Mouse (Mus musculus) heart, embryonic 14.5 days (tissue): ENCODE measurements around the gene Mthfsd. TPM values are rescaled to one million over a fixed set of nuclear protein-coding genes. Genes with fewer than 3 reads are reported as not detected.

Experiments used
- ATAC-seq: fragments of 200-750 bp; cut with Nextera tagmentation; 2 replicates; pipeline ENCODE4 v1.8.0; 2017; ENCODE audit warnings: low read depth, moderate TSS enrichment; ENCODE audit not compliant: insufficient number of reproducible peaks, insufficient read depth, low FRiP score
- H3K27ac ChIP-seq, 2 experiments: fragments of 200-500 bp in 1 of 2; fragments of 300-500 bp in 1 of 2; sonication (generic) in 1 of 2; replicated peaks in 1 of 2; 2 replicates each; pipeline ENCODE4 v1.5.1; 2012 to 2014; ENCODE audit warnings: low read depth in 2 of 2, low read length in 2 of 2, control low read depth in 1 of 2, mild to moderate bottlenecking in 1 of 2, mixed read lengths in 1 of 2; ENCODE audit not compliant: control insufficient read depth in 1 of 2, insufficient read depth in 1 of 2
- H3K27me3 ChIP-seq: fragments of 300-500 bp; sonication (generic); 2 replicates; pipeline ENCODE4 v1.6.1; 2014; ENCODE audit warnings: mild to moderate bottlenecking, low read length, control low read depth; ENCODE audit not compliant: control insufficient read depth, insufficient read depth
- H3K36me3 ChIP-seq: fragments of 300-500 bp; sonication (generic); 2 replicates; pipeline ENCODE4 v1.6.1; 2014; ENCODE audit warnings: mild to moderate bottlenecking, control low read depth, low read length, mixed read lengths; ENCODE audit not compliant: control insufficient read depth, insufficient read depth
- H3K4me1 ChIP-seq, 2 experiments: fragments of 200-500 bp in 1 of 2; fragments of 300-500 bp in 1 of 2; sonication (generic) in 1 of 2; 2 replicates each; pipeline ENCODE4 v1.6.1; 2012 to 2014; ENCODE audit warnings: low read length in 2 of 2, control low read depth in 1 of 2, mixed read lengths in 1 of 2; ENCODE audit not compliant: control insufficient read depth in 2 of 2, insufficient read depth in 2 of 2
- H3K4me2 ChIP-seq: fragments of 300-500 bp; sonication (generic); 2 replicates; pipeline ENCODE4 v1.6.1; 2014; ENCODE audit warnings: mild to moderate bottlenecking, low read length
- H3K4me3 ChIP-seq, 2 experiments: fragments of 200-500 bp in 1 of 2; fragments of 300-500 bp in 1 of 2; sonication (generic) in 1 of 2; 2 replicates each; pipeline ENCODE4 v1.5.1; 2012 to 2014; ENCODE audit warnings: low read length in 2 of 2, mild to moderate bottlenecking in 2 of 2, control low read depth in 1 of 2, low read depth in 1 of 2, moderate library complexity in 1 of 2; ENCODE audit not compliant: control insufficient read depth in 1 of 2, insufficient read depth in 1 of 2
- H3K9ac ChIP-seq: fragments of 300-500 bp; sonication (generic); 2 replicates; pipeline ENCODE4 v1.6.1; 2014; ENCODE audit warnings: mild to moderate bottlenecking, low read length
- H3K9me3 ChIP-seq: fragments of 300-500 bp; sonication (generic); 2 replicates; pipeline ENCODE4 v1.6.1; 2016; ENCODE audit warnings: low read length, control low read depth; ENCODE audit not compliant: control insufficient read depth
- WGBS: fragments of 180-500 bp; shearing (Covaris S2); extraction: QIAGEN DNeasy Blood & Tissue Kit; methylation state at CpG from one replicate; pipeline ENCODE4 v1.1.7; 2014; 5-methylcytosine and 5-hydroxymethylcytosine counted together
- polyA plus RNA-seq: library from polyadenylated mRNA; unstranded; fragments of >200 nt; fragmentation: Nextera tagmentation; extraction: Ambion mirVana; gene quantifications from 2 replicates; pipeline ENCODE4 v1.2.1, GENCODE M21; 2014

Gene Mthfsd
- polyA plus RNA-seq, 1 experiment from 2014 or later: 41.1 TPM

- H3K4me2 ChIP-seq: no peak overlapping the region
- peaks cover 8% of the 10 kb centered on the region for H3K36me3 ChIP-seq
- ATAC-seq: peak; percentile 27; the same call in 1 of the 2 replicates
- peaks cover 70% of the 10 kb centered on the region for H3K27me3 ChIP-seq
- 0% methylated on average over 16 of the region's 16 CpGs for WGBS
- H3K4me1 ChIP-seq: peaks cover 0 to 5% of the 10 kb centered on the region in 2 experiments; a peak in 1 of 4 replicates
- H3K27ac ChIP-seq: no peak overlapping the region
- peak overlapping the region; percentile 28; the same call in 1 of the 2 replicates for H3K9ac ChIP-seq
- H3K4me3 ChIP-seq: no peak overlapping the region
- H3K9me3 ChIP-seq: no peaks in the 10 kb centered on the region
Measured at GRCm38 (mm10) chr8:121092627-121093026, 15.6 kb downstream of the Mthfsd start.

GRCm38 (mm10) chr8:121092141-121092540 is 16.1 kb downstream of the Mthfsd start:
- Histone ChIP-seq H3K27me3 (peaks cover 75% of the 10 kb centered on the region), H3K27ac (no peak overlapping the region), H3K4me2 (no peak overlapping the region), H3K4me3 (no peak overlapping the region), H3K9ac (peak overlapping the region; percentile 28; the same call in 1 of the 2 replicates), H3K36me3 (peaks cover 3% of the 10 kb centered on the region), H3K4me1 (peaks cover 0 to 5% of the 10 kb centered on the region in 2 experiments; a peak in 1 of 4 replicates), H3K9me3 (no peaks in the 10 kb centered on the region)
- no peak for ATAC-seq
- WGBS: 23% methylated on average over 6 of the region's 6 CpGs

GRCm38 (mm10) chr8:121090716-121091115 is 17.5 kb downstream of the Mthfsd start:
- Histone ChIP-seq H3K27me3 (peaks cover 85% of the 10 kb centered on the region), H3K4me1 (peaks cover 0 to 5% of the 10 kb centered on the region in 2 experiments; a peak in 1 of 4 replicates), H3K4me3 (no peak overlapping the region), H3K9ac (no peak overlapping the region), H3K9me3 (no peaks in the 10 kb centered on the region), H3K27ac (no peak overlapping the region), H3K4me2 (no peak overlapping the region), H3K36me3 (no peaks in the 10 kb centered on the region)
- ATAC-seq: no peak
- WGBS: 0% methylated on average over 1 of the region's 1 CpGs

GRCm38 (mm10) chr8:121089631-121090380 is 18.4 kb downstream of the Mthfsd start:
- ATAC-seq: no peak
- no peak overlapping the region for H3K4me2 ChIP-seq
- WGBS: 8% methylated on average over 32 of the region's 32 CpGs
- H3K9me3 ChIP-seq: no peaks in the 10 kb centered on the region
- H3K36me3 ChIP-seq: no peaks in the 10 kb centered on the region
- no peak overlapping the region for H3K27ac ChIP-seq
- peaks cover 90% of the 10 kb centered on the region for H3K27me3 ChIP-seq
- H3K9ac ChIP-seq: no peak overlapping the region; the same call in 1 of the 2 replicates
- H3K4me3 ChIP-seq: no peak overlapping the region
- peaks cover 0 to 7% of the 10 kb centered on the region in 2 experiments; a peak in 3 of 4 replicates for H3K4me1 ChIP-seq

- WGBS: 2% methylated on average over 37 of the region's 40 CpGs
- no peak for ATAC-seq
- H3K27me3 ChIP-seq: peaks cover 97% of the 10 kb centered on the region
- no peak overlapping the region; the same call in 1 of the 2 replicates for H3K9ac ChIP-seq
- H3K4me1 ChIP-seq: peaks cover 0 to 11% of the 10 kb centered on the region in 2 experiments; a peak in 3 of 4 replicates
- H3K4me3 ChIP-seq: peak overlapping the region in 1 of 2 experiments; percentile 21; a peak in 2 of 4 replicates
- no peaks in the 10 kb centered on the region for H3K36me3 ChIP-seq
- H3K9me3 ChIP-seq: no peaks in the 10 kb centered on the region
- H3K4me2 ChIP-seq: no peak overlapping the region
- no peak overlapping the region for H3K27ac ChIP-seq
Measured at GRCm38 (mm10) chr8:121088871-121089630, 19.1 kb downstream of the Mthfsd start.

GRCm38 (mm10) chr8:121088281-121088680 is 19.9 kb downstream of the Mthfsd start:
- Histone ChIP-seq H3K36me3 (no peaks in the 10 kb centered on the region), H3K27me3 (peaks cover 97% of the 10 kb centered on the region), H3K4me3 (no peak overlapping the region), H3K4me2 (no peak overlapping the region), H3K9me3 (no peaks in the 10 kb centered on the region), H3K9ac (no peak overlapping the region), H3K27ac (no peak overlapping the region), H3K4me1 (peaks cover 0 to 11% of the 10 kb centered on the region in 2 experiments; a peak in 3 of 4 replicates)
- no peak for ATAC-seq
- 10% methylated on average over 8 of the region's 8 CpGs for WGBS

GRCm38 (mm10) chr8:121086004-121086900 is 21.9 kb downstream of the Mthfsd start:
- Histone ChIP-seq H3K27ac (no peak overlapping the region), H3K9ac (no peak overlapping the region), H3K27me3 (peaks cover 100% of the 10 kb centered on the region), H3K4me3 (no peak overlapping the region), H3K36me3 (no peaks in the 10 kb centered on the region), H3K4me1 (peaks cover 0 to 13% of the 10 kb centered on the region in 2 experiments; a peak in 3 of 4 replicates), H3K9me3 (no peaks in the 10 kb centered on the region), H3K4me2 (no peak overlapping the region)
- ATAC-seq: no peak
- 35% methylated on average over 19 of the region's 19 CpGs for WGBS
